Mouse (Mus musculus) heart, adult 11 months (tissue): Measurements from ENCODE around the gene Nrn1.
A peak's percentile ranks its signal among the peaks of the same experiment; 100 is the strongest.

Source experiments
- DNase-seq: peaks from one replicate; pipeline ENCODE4 v3.0.0; 2022

The Nrn1 gene

GRCm38 (mm10) chr13:36734731-36735571 lies at the start of gene Nrn1:
Gene Nrn1, minus strand, starts transcription at chr13:36735131.
- DNase-seq: peak; percentile 89

DNA sequence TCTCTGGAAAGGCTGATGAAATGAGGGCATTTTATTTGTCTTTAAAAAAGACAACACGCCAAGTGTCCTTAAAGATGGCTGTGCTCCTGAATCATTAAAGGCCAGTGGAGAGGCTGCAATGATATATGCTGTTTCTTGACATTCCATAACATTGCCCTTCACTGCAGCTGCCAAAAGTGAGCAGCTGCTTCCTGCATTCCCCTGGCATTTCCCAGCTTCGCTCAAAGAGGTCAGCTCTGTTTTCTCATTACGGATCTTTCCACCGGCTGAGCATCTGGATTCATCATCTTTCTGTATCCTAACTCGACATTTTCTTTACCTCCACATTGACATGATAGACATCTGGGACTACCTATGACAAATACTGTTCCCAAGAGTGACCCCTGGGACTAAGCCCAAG lies 44.7 kb upstream of the Nrn1 start:
- no peak for DNase-seq

GRCm38 (mm10) chr13:36766801-36767200 lies 31.9 kb upstream of the Nrn1 start:
- DNase-seq: no peak

DNA sequence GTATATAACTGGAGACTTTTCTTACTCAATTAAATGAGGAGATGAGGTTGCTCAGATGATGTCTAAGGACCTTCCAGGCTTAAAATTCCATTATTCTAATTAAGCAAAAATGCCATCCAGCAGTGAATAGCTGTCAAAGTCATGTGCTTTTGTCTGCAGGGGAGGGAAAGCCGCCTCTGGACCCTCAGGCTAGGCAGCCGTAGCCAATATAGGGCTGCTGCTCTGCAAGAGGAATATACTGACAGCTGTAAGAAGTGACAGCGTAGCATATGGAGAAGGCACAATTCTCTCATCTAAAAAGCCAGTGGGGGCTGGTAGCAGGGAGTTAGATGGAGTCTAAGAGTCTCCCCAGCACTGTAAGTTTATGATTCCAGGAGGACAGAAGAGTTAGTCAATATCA lies 16.9 kb upstream of the Nrn1 start:
- DNase-seq: peak; percentile 18

GRCm38 (mm10) chr13:36750056-36750455 lies 15.1 kb upstream of the Nrn1 start:
- peak; percentile 48 for DNase-seq

DNA sequence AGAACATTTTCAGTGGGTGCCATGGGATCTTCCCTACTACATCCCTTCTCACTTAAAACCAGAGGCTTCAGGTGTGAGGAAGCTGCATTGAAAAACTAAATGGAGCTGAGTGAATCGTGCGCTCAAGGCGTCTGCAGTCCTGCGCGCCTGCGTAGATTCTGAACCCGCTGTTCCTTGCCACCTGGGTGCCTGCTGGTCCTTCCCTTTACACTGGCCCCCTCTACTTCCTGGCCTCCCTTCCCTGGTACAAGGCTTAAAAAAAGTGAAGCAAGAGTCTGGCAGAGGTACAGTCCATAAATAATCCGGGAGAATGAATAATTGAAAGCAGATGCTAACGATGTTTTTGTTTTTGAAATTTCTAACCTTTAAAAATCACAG lies 1.7 kb upstream of the Nrn1 start:
- peak; percentile 58 for DNase-seq

DNA sequence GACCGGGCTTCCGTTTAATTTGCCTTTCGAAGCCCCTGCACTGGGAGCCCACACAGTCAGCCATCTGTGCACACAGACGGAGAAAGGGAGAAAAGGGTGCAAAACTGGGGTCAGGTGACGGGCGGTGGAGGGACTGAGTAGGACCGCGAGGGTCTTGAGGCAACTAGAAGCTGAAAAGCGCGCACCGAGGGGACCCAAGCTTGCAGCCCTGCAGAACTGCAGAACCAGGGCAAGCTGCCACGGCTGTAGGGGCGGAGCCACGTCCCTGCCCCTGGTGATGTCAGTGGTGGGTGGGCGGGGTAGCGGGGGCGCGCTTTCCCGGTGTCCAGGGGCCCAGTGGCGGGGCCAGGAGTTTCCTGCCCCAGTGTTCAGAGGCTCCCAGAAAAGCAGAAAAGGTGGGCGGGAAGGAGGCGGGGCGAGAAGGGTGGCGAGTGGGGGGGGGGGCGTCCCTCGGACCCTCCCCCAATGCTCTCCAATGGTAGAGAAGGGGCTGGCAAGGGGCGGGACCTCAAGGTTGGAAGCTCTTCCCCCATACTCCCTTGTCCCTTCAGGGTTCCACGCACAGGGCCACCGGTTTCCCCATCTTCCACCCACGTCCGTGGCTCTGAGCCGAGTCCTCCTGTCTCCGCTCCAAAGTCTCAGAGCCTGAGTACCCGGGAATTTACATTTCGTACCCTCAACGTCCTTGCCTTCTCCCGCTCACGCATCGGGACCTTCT lies 1.1 kb upstream of the Nrn1 start:
- DNase-seq: peak; percentile 93

DNA sequence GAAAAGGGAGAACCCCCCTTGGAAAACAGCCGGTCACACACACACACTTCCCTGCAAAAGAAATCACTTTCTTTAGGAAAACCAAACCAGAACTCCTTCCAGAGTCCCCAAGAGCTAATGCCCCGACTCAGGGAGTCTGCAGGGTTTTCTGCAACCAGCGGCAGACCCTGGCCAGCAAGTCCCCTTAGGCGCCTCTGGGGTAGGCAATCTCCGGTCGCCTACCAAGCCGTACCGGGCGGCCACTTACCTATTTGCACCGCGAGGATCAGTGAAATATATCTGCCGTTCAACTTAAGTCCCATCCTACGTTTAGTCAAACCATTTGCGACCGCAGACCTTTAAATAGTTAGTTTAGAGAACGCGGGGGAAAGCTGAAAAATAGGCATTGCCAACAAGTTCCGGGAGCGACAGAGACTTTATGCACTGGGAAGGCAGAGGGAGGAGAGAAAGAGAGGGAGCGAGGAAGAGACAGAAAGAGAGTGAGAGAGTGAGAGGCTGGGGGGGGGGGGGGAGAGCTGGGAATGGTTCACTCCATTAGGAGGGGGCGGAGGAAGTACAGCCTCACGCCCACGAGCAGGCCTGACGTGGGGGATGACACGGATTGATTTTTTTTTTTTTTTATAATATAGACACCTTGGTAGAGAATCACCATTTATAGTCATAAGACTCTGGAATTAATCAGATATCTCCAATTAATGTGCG lies 791 bp downstream of the Nrn1 start:
- DNase-seq: peak; percentile 79

DNA sequence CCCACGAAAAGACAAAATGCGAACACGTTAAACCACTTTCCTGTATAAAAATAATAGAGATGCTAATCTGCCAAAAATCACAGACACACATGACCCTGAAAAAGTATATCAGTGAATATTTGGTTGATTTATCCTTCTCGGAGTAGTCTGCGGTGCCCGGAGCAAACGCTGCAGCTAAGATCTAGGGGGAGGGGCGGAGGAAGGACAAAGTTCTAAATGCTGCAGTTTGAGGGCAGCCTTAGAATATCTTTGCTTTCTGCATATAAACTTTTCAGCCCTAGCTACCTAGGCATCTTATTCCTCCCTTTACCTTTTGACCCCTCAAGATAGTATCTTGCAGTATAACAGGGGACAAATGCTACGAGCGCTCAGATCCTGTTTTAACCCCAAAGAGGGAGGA lies 1.4 kb downstream of the Nrn1 start:
- peak; percentile 82 for DNase-seq

- DNase-seq: peak; percentile 27
These were observed 1.9 kb downstream of the Nrn1 start for GRCm38 (mm10) chr13:36732891-36733490.

- DNase-seq: peak; percentile 85
These were observed 2.9 kb downstream of the Nrn1 start for GRCm38 (mm10) chr13:36731931-36732461.

- peak; percentile 90 for DNase-seq
These were observed 3.7 kb downstream of the Nrn1 start for GRCm38 (mm10) chr13:36731016-36731930.

GRCm38 (mm10) chr13:36730341-36730761 lies 4.6 kb downstream of the Nrn1 start:
- DNase-seq: peak; percentile 52

GRCm38 (mm10) chr13:36729731-36730340 lies 5.1 kb downstream of the Nrn1 start:
- DNase-seq: peak; percentile 86

DNA sequence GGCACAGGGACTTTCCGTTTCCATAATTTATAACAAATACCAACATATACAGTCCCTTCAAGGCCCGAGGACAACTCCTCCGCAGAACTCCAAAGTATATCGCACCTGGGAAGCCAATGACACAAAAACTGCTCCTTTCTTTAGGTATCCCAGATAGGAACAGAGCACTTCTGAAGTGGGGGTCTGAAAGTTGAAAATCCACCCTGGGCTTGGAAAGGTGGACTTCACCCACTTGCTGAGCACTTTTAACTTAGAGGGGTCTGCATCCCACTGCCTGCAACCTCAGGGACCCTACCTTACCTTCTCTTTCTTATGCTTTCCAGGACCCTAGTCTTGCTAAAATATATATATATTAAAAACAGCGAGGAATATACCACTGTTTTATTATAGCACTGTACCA lies 6.4 kb downstream of the Nrn1 start:
- DNase-seq: peak; percentile 70

DNA sequence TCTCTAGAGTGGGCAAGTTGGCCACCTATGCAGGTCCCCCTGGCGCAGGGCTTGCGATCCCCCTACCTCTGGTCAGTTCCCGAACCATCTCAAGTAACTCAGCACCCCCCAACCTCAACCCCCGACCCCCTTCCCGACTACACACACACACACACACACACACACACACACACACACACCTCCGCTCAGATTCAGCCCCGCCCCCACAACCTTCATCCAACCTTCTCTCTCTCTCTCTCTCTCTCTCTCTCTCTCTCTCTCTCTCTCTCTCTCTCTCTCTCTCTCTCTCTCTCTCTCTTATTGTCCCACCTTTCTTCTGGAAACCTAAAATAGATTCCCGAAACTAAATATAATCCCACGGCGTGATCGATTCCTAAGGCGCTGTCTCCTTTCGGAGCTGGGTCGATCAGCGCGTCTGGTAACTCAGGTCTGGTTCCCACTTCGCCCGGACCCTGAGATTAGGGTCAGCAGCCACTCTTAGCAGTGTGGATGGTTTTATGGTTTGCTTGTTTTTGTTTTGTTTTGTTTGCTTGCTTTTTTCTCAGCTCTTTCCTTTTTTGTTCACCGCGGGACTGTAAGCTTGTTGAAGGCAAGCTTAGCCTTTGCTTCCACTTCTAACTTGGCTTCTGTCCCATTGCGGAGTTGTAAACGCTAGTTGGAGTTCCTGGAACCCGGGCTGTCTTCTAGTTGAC lies 7.0 kb downstream of the Nrn1 start:
- peak; percentile 39 for DNase-seq

- DNase-seq: peak; percentile 87
These were observed 7.8 kb downstream of the Nrn1 start for GRCm38 (mm10) chr13:36726951-36727778.

DNA sequence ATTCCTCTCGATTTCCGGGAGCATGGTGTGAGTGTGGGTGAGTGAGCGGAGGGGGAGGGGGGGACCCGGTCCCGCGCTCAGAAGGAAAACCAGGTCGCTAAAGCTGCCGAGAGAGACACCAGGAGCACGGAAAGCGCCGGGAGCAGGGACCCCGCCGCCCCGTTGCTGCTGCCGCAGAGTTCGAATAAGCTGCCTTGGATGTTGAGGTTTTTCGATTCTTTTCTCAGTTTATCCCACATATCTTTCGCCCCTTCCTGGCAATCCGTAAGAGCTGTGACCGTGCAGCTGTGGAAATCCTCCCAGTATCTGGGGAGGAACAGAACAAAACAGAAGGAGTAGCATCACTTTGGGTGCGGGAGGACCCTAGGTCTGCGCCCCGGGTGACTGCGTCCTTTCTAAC lies 8.4 kb downstream of the Nrn1 start:
- no peak for DNase-seq

DNA sequence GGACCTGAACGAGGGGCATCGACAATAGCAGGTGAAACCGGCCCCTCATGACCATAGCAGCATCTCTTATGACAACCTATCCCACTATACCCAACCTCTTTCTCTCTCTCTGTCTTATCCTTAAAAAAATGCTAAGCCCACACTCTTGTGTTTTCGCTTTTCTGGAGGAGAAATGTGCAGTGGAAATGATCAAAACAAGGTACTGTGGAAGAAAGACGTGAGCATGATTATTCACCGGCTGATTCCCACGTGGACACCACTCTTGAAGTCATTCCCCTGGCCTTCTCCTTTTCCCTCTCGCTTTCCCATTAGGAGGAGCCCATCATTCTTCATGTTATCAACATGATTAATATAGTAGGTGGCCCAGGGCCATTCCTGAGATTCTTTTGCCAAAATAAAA lies 9.1 kb downstream of the Nrn1 start:
- DNase-seq: no peak
